Mouse (Mus musculus): Measurements from ENCODE around the gene Arid3a. TPM values are rescaled to one million over a fixed set of nuclear protein-coding genes. Genes with fewer than 3 reads are reported as not detected.

Arid3a gene
- polyA plus RNA-seq, 1 experiment from 2014 or later: 5.9 TPM

- DNase-seq (ENCODE audit: low read depth, low spot score) (no peak), ATAC-seq (peak; percentile 5)
- in situ Hi-C loops (cut with MboI; ENCODE audit: low pct_unique_long_range_greater_than_20kb): no loop called here
- POLR2A ChIA-PET: interaction anchor here (0.7 to 2.2 kb wide), 9 partner anchors 9 to 225 kb away, joined by 3 to 10 read pairs (median 5); partner anchors contain the start of gene Kiss1r
- TF ChIP-seq CTCF (IDR thresholded peaks at IDR 0.05): no peak
- H3K27me3 ChIP-seq: no peaks in the 10 kb centered on the region
- CTCF ChIA-PET: interaction anchor here (1.5 kb wide), 1 partner anchor 30 kb away, joined by 10 read pairs; no protein-coding TSS in a partner anchor
Measured at GRCm38 (mm10) chr10:79927324-79928029, 634 bp downstream of the Arid3a start.

DNA sequence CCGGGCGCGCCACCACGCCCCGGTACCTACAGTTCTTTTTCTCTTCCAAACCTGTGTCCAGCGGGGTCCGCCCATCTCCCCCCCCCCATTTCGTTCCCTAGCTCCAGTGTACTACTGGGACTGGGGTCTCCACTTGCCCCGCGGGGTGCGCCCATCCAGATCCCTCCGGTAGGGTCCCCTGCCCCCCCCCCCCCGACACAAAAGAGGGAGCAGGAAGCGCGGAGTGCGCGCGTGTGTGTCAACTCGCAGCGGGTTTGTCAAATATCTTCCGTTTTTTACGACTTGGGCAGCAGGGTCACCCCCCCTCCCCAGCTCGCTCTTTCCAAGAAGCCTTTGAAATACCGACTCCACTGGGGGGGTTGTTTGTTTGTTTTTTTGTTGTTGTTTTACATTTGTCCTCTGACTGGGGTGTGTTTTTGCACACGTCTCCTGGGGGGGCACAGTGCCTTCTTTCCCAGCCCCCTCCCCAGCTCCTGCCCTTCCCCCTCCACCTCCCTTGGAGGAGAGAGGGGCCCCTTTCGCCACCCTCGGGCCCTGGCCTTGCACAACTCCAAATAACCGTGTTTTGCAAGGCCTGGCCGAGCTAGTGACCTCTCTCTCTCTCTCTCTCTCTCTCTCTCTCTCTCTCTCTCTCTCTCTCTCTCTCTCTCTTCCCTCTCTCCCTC is 1.3 kb downstream of the Arid3a start:
- DNase-seq (ENCODE audit: low read depth, low spot score) (no peak), ATAC-seq (no peak)
- no peaks in the 10 kb centered on the region for H3K27me3 ChIP-seq
- no peak for TF ChIP-seq CTCF (IDR thresholded peaks at IDR 0.05)
- ChIA-PET CTCF (interaction anchor here (1.5 kb wide), 1 partner anchor 30 kb away, joined by 10 read pairs; no protein-coding TSS in a partner anchor), POLR2A (interaction anchor here (0.6 to 2.2 kb wide), 10 partner anchors 8 to 224 kb away, joined by 3 to 10 read pairs (median 4); partner anchors contain the start of gene Kiss1r)
- in situ Hi-C loops (cut with MboI; ENCODE audit: low pct_unique_long_range_greater_than_20kb): no loop called here

DNA sequence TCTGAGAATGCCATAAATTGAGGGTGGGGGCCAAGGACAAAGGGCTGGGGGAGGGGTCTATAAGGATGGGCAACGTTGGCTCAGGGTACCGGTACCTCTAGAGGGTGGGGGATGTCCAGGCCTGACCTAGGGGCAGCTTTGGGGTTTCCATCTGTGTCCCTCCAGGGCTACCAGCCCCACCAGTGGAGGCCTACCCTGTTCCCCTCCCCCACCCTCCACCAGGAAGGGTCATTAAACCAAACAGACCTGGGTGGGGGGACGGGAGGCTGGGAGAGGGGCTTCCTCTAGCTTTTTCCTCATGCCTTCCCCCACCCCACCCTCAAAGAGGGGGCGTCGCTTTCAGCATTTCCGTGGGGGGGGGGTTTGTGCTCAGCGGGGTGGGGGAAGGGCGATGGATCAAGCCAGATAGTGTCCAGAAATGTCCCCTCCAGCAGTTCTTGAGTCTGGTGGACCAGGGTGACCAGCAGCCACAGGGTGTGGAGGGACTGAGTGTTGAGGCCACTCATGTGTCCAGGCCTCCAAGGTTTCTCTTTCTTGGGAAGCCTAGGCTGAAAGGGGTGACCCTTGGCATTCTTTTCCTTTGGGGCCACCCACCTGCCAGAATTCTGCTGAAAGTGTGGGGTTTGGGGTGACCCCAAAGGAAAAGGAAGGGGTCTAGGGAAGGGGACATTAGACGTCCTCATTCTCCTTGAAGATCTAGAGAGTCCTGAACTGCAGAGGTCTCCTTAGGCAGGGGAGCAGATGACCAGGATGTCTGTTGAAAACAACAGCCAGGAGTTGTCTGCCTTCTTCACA is 2.3 kb downstream of the Arid3a start:
- no peak for ATAC-seq
- DNase-seq (ENCODE audit: low read depth, low spot score): no peak
- in situ Hi-C loops (cut with MboI; ENCODE audit: low pct_unique_long_range_greater_than_20kb): no loop called here
- ChIA-PET CTCF (interaction anchor here (1.0 to 1.5 kb wide), 2 partner anchors 29 kb away, joined by 3 to 10 read pairs; no protein-coding TSS in a partner anchor), POLR2A (interaction anchor here (0.6 to 1.1 kb wide), 2 partner anchors 56 to 85 kb away, joined by 3 read pairs; no protein-coding TSS in a partner anchor)
- no peaks in the 10 kb centered on the region for H3K27me3 ChIP-seq
- no peak for TF ChIP-seq CTCF (IDR thresholded peaks at IDR 0.05)

GRCm38 (mm10) chr10:79929967-79930825 is 3.4 kb downstream of the Arid3a start:
- H3K27me3 ChIP-seq: no peaks in the 10 kb centered on the region
- ChIA-PET POLR2A (interaction anchor here (1.1 kb wide), 1 partner anchor 22 kb away, joined by 3 read pairs; the partner anchor contains the start of gene Med16), CTCF (interaction anchor here (1.0 kb wide), 1 partner anchor 28 kb away, joined by 3 read pairs; no protein-coding TSS in a partner anchor)
- no peak for ATAC-seq
- no peak for TF ChIP-seq CTCF (IDR thresholded peaks at IDR 0.05)
- in situ Hi-C loops (cut with MboI; ENCODE audit: low pct_unique_long_range_greater_than_20kb): no loop called here
- no peak for DNase-seq (ENCODE audit: low read depth, low spot score)

DNA sequence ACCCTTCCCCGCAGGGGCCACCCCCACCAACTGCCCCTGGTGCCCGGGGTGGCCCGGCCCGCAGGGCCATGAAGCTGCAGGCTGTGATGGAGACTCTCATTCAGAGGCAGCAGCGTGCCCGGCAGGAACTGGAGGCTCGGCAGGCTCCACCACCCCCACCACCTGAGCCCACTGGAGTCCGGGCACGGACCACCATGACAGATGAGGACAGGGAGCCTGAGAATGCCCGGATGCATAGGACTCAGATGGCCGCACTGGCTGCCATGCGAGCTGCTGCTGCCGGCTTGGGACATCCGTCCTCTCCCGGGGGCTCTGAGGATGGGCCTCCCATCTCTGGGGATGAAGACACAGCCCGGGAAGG is 4.0 kb downstream of the Arid3a start:
- DNase-seq (ENCODE audit: low read depth, low spot score) (no peak), ATAC-seq (no peak)
- ChIA-PET CTCF (no interaction called here), POLR2A (interaction anchor here (1.1 kb wide), 1 partner anchor 22 kb away, joined by 3 read pairs; the partner anchor contains the start of gene Med16)
- TF ChIP-seq CTCF (IDR thresholded peaks at IDR 0.05): no peak
- in situ Hi-C loops (cut with MboI; ENCODE audit: low pct_unique_long_range_greater_than_20kb): no loop called here
- no peaks in the 10 kb centered on the region for H3K27me3 ChIP-seq

GRCm38 (mm10) chr10:79931797-79932196 is 5.0 kb downstream of the Arid3a start:
- ChIA-PET POLR2A (no interaction called here), CTCF (interaction anchor here (1.3 kb wide), 1 partner anchor 28 kb away, joined by 3 read pairs; no protein-coding TSS in a partner anchor)
- DNase-seq (ENCODE audit: low read depth, low spot score): no peak
- in situ Hi-C loops (cut with MboI; ENCODE audit: low pct_unique_long_range_greater_than_20kb): no loop called here
- H3K27me3 ChIP-seq: no peaks in the 10 kb centered on the region
- no peak for ATAC-seq
- no peak for TF ChIP-seq CTCF (IDR thresholded peaks at IDR 0.05)

DNA sequence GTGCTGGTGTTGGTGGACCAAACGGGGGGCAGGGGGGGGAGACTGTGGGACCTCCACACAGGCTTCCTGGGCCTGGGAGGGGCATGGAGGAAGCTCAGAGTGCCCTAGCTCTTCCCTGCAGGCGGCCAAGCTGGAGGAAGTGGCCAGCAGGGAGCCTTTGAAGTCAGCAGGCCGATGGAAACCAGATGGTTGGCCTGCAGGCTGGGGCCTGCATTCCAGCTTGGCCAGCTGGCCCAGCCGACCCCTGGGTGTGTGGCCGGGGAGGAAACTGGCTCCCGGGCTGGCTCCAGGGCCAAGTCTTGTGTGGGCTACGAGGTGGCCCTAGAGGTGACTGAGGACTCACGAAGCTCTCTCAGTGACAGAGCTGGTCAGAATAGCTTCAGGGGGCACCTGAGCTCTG is 5.9 kb downstream of the Arid3a start:
- CTCF ChIA-PET: interaction anchor here (1.3 to 1.5 kb wide), 2 partner anchors 27 to 50 kb away, joined by 3 read pairs; no protein-coding TSS in a partner anchor
- POLR2A ChIA-PET: interaction anchor here (2.6 kb wide), 1 partner anchor 17 kb away, joined by 8 read pairs; no protein-coding TSS in a partner anchor
- no peaks in the 10 kb centered on the region for H3K27me3 ChIP-seq
- no peak for TF ChIP-seq CTCF (IDR thresholded peaks at IDR 0.05)
- in situ Hi-C loops (cut with MboI; ENCODE audit: low pct_unique_long_range_greater_than_20kb): no loop called here
- ATAC-seq (no peak), DNase-seq (ENCODE audit: low read depth, low spot score) (no peak)

- in situ Hi-C loops (cut with MboI; ENCODE audit: low pct_unique_long_range_greater_than_20kb): no loop called here
- no peak for ATAC-seq
- CTCF ChIA-PET: interaction anchor here (1.3 to 1.5 kb wide), 2 partner anchors 26 to 50 kb away, joined by 3 read pairs; no protein-coding TSS in a partner anchor
- H3K27me3 ChIP-seq: no peaks in the 10 kb centered on the region
- POLR2A ChIA-PET: interaction anchor here (2.6 kb wide), 1 partner anchor 17 kb away, joined by 8 read pairs; no protein-coding TSS in a partner anchor
- no peak for DNase-seq (ENCODE audit: low read depth, low spot score)
- TF ChIP-seq CTCF (IDR thresholded peaks at IDR 0.05): no peak
Measured at GRCm38 (mm10) chr10:79933145-79933679, 6.4 kb downstream of the Arid3a start.

- DNase-seq (ENCODE audit: low read depth, low spot score) (no peak), ATAC-seq (no peak)
- no peak for TF ChIP-seq CTCF (IDR thresholded peaks at IDR 0.05)
- CTCF ChIA-PET: interaction anchor here (0.8 to 1.5 kb wide), 2 partner anchors 20 to 51 kb away, joined by 3 read pairs; no protein-coding TSS in a partner anchor
- POLR2A ChIA-PET: interaction anchor here (2.6 kb wide), 1 partner anchor 16 kb away, joined by 8 read pairs; no protein-coding TSS in a partner anchor
- in situ Hi-C loops (cut with MboI; ENCODE audit: low pct_unique_long_range_greater_than_20kb): no loop called here
- H3K27me3 ChIP-seq: no peaks in the 10 kb centered on the region
Measured at GRCm38 (mm10) chr10:79933861-79934260, 7.0 kb downstream of the Arid3a start.
